Mouse (Mus musculus) macrophage (primary cell): ENCODE data around the gene Adamtsl1. TPM values are rescaled to one million over a fixed set of nuclear protein-coding genes. Genes with fewer than 3 reads are reported as not detected.

Source experiments
- H3K27ac ChIP-seq: fragments of 350-480 bp; formaldehyde crosslinking; 2 replicates; pipeline ENCODE4 v1.9.0; 2021
- H3K36me3 ChIP-seq: fragments of 350-480 bp; formaldehyde crosslinking; 2 replicates; pipeline ENCODE4 v1.9.0; 2021; ENCODE audit errors: inconsistent target
- H3K4me3 ChIP-seq: fragments of 350-480 bp; formaldehyde crosslinking; 2 replicates; pipeline ENCODE4 v1.9.0; 2021; ENCODE audit errors: inconsistent target
- H3K79me2 ChIP-seq: fragments of 350-480 bp; formaldehyde crosslinking; 2 replicates; pipeline ENCODE4 v1.9.0; 2021; ENCODE audit errors: inconsistent target
- WGBS: methylation state at CpG from one replicate; pipeline ENCODE4 v1.1.7; 2026; ENCODE audit warnings: inconsistent platforms; ENCODE audit not compliant: missing documents; 5-methylcytosine and 5-hydroxymethylcytosine counted together
- polyA plus RNA-seq: library from polyadenylated mRNA; stranded (reverse); fragments of 250-400 nt; gene quantifications from 3 replicates; pipeline ENCODE4 v1.2.4, GENCODE M21; 2018; ENCODE audit warnings: inconsistent platforms

The Adamtsl1 gene
- polyA plus RNA-seq, 1 experiment from 2014 or later, result not detected

DNA sequence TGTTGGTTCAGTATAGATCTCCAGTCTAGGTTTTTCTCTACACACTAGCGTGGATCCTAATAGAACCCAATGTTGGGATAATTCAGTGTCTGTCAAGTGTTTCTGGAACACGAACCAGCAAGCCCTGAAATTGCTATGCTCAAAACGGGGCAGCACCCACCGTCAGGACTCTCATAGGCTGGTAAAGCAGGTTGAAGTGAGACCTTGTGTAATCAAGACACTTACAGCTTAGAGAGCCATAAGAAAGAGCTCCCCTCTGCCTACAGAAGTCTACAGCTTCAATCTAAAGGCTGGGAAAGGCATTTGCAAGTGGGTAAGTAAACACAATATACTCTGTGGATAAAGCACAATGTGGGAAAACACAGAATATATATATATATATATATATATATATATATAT is 367.3 kb downstream of the Adamtsl1 start:
- 89% methylated on average over 4 of the region's 4 CpGs for WGBS
- Histone ChIP-seq H3K27ac (no peak overlapping the region), H3K79me2 (no peaks in the 10 kb centered on the region), H3K36me3 (no peaks in the 10 kb centered on the region), H3K4me3 (no peak overlapping the region)

DNA sequence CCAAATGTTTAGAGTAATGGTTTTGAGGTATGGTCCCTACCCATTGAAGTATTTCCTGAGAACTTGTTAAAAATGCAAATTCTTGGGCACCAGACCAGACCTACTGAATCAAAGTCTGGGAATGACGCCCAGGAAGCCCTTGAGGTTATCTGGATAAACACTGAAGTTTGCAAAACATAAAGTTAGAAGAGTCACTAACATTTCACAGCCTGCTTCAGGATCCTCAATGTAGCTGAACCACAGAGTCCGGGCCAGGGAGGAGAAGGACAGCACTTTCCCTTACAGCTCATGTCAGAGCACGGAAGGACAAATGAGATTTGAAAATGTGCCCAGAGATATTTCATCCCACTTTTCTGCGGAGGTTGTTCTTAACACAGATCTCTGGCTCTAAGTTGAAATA is 370.1 kb downstream of the Adamtsl1 start:
- 89% methylated on average over 4 of the region's 4 CpGs for WGBS

DNA sequence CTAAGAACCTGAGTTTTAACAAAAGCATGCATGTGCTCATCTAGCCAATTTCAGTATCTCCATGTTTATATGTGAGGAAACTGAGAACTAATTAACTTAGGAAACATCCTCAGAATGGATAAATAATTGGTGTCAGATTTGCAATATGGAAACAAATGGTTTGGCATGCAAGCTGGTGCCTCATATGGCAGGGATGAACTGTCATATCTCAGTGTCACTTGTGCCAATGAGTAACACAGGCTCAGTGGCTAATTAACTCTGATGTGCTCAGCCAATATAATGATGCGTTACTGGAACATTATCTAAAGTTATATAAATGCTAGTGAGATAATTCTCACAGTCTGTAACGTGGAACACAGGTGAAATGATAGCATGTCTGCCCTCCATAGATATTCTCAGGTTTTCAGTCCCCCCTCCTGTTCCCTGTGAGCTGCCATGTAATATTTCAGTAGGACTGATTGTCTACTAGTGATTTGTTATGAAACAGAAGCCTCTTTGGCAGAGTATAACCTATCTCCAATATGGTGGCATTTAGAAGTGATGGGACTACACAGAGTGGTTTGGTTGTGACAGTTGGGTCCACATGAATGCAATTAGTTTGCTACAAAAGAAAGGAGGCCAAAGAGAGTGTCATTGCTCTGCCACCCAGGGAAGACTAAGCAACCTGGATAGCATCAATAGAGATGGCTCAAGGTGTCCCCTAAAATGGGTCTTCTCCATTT is 376.1 kb downstream of the Adamtsl1 start:
- no peaks in the 10 kb centered on the region for H3K79me2 ChIP-seq
- no peaks in the 10 kb centered on the region for H3K36me3 ChIP-seq
- H3K27ac ChIP-seq, result no peak overlapping the region
- H3K4me3 ChIP-seq, result no peak overlapping the region
- 90% methylated on average over 2 of the region's 2 CpGs for WGBS

More for the DNA sequence above, 370.1 kb downstream of the Adamtsl1 start:
- Histone ChIP-seq H3K27ac (no peak overlapping the region), H3K4me3 (no peak overlapping the region), H3K36me3 (no peaks in the 10 kb centered on the region), H3K79me2 (no peaks in the 10 kb centered on the region)

DNA sequence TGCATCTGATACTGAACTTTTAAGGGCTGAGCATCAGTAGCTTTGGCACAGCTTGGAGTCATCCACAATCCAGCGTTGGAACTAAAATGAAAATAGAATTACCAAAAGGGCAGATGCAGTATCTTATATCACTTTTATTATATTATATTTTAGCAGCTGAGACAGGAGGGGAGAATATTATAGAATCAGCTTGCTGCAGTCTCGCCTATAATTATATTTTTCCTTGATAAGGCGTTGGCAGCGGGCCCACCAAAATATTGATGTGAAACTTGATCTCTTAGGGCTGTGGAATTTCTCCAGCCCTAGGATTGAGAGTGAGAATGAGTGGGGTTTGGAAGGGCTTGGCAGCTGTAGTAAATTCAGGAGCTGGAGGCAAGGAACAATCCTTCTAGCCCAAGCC is 387.3 kb downstream of the Adamtsl1 start:
- no peaks in the 10 kb centered on the region for H3K36me3 ChIP-seq
- WGBS, result 91% methylated on average over 4 of the region's 4 CpGs
- H3K4me3 ChIP-seq, result no peak overlapping the region
- H3K79me2 ChIP-seq, result no peaks in the 10 kb centered on the region
- no peak overlapping the region for H3K27ac ChIP-seq

DNA sequence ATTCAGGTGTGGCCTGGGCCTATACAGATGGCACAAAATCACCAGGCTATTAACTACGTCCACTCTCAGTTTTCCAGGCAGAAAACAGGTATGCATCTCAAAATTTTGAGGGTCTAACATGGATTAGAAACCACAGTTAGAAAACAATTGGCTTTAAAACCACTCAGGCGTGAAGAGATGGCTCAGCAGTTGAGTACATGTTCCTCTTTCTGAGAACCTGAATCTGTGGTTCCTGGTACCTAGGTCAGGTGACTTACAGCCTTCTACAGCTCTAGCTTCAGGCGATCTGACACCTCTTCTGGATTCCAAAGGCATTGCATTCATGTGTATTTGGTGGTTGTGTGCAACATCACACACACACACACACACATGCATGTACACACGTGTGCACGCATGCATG is 390.2 kb downstream of the Adamtsl1 start:
- Histone ChIP-seq H3K36me3 (no peaks in the 10 kb centered on the region), H3K79me2 (no peaks in the 10 kb centered on the region), H3K4me3 (no peak overlapping the region), H3K27ac (no peak overlapping the region)
- 70% methylated on average over 4 of the region's 5 CpGs for WGBS

DNA sequence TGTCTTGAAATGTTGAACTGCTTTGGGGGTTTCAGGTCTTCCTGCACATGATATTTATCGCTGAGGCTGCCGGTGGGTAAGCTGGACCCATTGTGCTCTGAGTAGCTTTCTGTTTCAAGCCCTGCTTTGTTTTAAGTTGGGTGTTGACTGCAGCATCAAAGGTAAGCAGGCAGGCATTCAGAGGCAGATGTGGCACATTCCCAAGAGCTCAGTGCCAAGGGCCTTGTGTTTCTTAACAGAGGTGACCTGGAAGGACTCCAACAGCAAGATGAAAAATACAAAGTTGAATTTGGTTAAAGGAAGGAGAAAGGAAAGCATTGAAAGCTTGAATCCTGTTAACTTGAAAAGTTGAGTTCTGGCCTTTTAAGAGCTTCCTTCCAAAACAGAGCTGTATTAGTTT is 402.1 kb downstream of the Adamtsl1 start:
- Histone ChIP-seq H3K79me2 (no peaks in the 10 kb centered on the region), H3K4me3 (no peak overlapping the region), H3K27ac (no peak overlapping the region), H3K36me3 (no peaks in the 10 kb centered on the region)
- WGBS, result 65% methylated on average over 2 of the region's 2 CpGs

DNA sequence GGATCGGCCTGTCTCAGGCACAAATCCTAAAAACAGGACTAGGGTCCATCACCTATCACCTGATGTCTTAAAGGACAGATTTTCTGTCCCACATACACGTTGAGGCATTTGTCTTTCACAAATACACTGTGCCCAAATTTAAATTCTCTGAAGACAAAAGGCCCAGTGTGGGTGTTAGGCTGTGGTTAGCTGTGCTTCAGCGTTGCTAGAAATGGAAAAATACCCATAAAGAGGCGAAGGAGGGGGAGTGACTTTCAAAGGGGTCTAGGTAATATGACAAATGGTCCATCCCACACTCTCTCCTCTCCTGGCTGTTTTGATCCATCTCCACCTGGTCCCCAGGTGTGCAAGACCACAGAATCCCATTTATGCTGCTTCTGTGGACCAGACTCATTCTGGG is 404.4 kb downstream of the Adamtsl1 start:
- H3K4me3 ChIP-seq, result no peak overlapping the region
- no peak overlapping the region for H3K27ac ChIP-seq
- no peaks in the 10 kb centered on the region for H3K36me3 ChIP-seq
- WGBS, result 68% methylated on average over 4 of the region's 4 CpGs
- H3K79me2 ChIP-seq, result no peaks in the 10 kb centered on the region

DNA sequence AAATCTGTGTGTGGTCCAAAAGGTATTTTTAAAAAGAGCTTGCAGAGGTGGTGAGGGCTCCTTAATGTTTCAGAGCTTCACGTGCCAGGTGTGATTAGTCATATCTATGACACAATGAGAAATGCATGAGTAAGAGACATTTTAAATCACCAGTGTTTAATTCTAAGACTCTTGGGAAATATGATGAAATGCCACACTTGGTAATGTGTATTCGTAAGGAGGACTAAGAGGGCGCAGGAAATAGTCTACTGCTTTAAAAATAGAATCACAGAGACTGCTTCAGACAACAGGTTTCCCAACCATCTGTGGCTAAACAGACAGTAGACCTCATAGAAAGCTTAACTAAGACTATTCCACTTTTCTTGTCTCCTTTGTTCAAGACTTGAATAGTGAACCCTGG is 406.5 kb downstream of the Adamtsl1 start:
- Histone ChIP-seq H3K27ac (no peak overlapping the region), H3K4me3 (no peak overlapping the region), H3K79me2 (no peaks in the 10 kb centered on the region), H3K36me3 (no peaks in the 10 kb centered on the region)
- 41% methylated on average over 3 of the region's 3 CpGs for WGBS

DNA sequence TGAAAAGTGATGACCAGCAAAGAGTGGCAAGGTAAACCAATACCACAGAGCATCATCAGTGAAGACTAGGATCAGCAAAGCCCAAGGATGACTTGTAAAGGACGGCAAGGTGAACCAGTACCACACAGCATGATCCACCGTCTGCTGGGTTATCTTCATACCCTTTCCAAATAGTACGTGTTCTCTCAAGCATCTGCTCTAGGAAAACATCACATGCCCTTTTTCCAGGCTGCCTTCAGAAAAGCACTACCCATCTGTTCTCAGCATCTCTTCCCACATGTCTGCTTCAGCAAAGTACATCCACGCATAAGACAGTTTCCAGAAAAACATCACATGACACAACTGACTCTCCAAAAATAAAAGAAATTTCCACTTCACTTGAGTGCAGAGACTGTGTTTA is 408.8 kb downstream of the Adamtsl1 start:
- WGBS, result 88% methylated on average over 4 of the region's 4 CpGs
- Histone ChIP-seq H3K36me3 (no peaks in the 10 kb centered on the region), H3K79me2 (no peaks in the 10 kb centered on the region), H3K4me3 (no peak overlapping the region), H3K27ac (no peak overlapping the region)

DNA sequence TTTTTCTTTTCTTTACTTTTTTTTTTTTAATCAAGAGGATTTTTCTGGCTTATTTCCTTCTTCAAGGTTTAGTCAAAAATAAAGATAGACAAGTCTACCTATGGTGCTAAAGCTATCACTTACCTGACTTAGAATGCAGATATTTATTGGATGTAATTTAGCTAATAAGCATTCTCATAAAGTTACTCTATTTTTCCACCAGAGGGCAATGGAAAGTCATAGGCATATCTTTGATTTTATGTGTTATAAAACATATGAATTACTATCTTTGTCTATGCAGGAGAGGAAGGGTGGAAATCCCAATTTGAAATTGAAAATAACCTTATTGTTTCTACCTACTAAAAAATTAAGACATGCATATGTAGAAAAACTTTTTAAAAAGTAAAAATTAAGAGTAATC is 418.2 kb downstream of the Adamtsl1 start:
- Histone ChIP-seq H3K79me2 (no peaks in the 10 kb centered on the region), H3K36me3 (no peaks in the 10 kb centered on the region), H3K4me3 (no peak overlapping the region), H3K27ac (no peak overlapping the region)

DNA sequence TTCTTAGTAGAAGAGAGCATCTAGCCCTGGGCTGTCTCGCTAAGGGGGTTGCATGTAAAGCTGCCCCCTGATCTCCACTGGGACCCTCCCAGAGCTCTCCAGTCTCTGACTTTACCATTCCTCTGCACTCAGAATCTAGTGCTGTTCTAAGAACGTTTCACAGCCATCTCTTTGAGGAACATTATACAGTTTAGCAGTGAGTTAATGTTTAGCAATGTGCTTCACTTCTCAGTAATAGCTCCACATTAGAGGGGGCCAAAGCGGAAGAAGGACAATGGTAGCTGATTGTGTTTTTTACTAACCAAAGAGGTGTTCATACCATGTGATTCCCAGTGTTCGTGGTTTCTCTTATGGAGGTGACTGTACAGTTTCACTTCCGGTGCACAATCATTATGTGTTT is 425.5 kb downstream of the Adamtsl1 start:
- Histone ChIP-seq H3K79me2 (no peaks in the 10 kb centered on the region), H3K36me3 (no peaks in the 10 kb centered on the region), H3K4me3 (no peak overlapping the region), H3K27ac (no peak overlapping the region)
- 70% methylated on average over 5 of the region's 5 CpGs for WGBS

DNA sequence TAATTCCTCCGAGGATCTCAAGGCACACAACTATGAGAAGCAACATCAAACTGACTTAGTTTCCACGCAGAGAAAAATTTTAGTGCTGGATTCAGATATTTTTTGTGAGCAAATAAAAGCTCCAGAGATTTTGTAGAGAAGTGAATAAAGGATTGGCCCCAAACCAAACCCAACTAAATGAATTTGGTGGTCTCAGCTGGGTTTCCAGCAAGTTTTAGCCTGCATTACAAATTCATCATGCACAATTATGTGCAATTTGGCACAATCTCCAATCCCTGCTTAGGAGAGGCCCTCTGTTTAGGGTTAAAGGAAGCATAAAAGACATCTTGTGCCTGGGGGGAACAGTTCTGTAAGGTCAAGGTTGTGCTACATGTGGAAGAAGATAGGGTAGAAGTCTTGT is 427.9 kb downstream of the Adamtsl1 start:
- Histone ChIP-seq H3K27ac (no peak overlapping the region), H3K36me3 (no peaks in the 10 kb centered on the region), H3K4me3 (no peak overlapping the region), H3K79me2 (no peaks in the 10 kb centered on the region)
- 85% methylated on average over 2 of the region's 2 CpGs for WGBS

DNA sequence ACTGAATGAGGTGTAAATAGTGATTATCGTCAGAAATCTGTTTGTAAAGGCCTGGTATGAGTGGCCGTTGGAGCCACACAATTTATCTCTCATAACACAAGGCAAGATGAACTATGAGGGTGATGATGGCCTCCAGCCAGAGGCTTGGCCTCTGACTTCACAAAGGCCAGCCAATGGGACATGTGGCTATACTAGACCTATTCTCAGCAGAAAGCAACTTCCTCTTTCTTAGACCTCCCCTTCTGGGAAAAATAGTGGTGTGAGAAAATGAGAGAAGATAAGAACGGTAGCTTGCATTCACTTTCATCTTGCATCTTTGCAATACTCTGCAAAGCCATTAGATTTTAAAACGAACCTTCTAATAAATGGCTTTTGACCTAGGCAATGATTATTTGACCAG is 439.6 kb downstream of the Adamtsl1 start:
- Histone ChIP-seq H3K27ac (no peak overlapping the region), H3K79me2 (no peaks in the 10 kb centered on the region), H3K36me3 (no peaks in the 10 kb centered on the region), H3K4me3 (no peak overlapping the region)
- WGBS, result 11% methylated on average over 4 of the region's 4 CpGs

DNA sequence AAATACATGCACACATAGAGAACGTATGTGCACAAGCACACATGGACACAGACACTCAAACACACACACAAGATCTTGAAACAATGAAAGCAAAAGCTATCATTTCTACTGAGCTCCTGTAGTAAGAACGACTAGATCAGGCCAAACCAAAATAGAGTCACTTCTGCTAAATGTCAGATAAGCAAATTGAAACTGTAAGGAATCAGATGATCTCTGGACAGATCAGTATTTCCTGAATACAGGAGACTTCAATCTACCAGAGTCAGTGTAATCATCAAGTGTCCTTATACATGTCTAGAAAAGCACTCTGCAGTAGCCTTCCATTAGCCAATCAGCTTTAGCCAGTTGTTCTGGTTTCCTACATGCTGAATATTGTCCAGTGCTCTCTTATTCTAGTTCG is 441.4 kb downstream of the Adamtsl1 start:
- WGBS, result 53% methylated on average over 3 of the region's 3 CpGs
- H3K36me3 ChIP-seq, result no peaks in the 10 kb centered on the region
- no peaks in the 10 kb centered on the region for H3K79me2 ChIP-seq
- H3K27ac ChIP-seq, result no peak overlapping the region
- H3K4me3 ChIP-seq, result no peak overlapping the region

DNA sequence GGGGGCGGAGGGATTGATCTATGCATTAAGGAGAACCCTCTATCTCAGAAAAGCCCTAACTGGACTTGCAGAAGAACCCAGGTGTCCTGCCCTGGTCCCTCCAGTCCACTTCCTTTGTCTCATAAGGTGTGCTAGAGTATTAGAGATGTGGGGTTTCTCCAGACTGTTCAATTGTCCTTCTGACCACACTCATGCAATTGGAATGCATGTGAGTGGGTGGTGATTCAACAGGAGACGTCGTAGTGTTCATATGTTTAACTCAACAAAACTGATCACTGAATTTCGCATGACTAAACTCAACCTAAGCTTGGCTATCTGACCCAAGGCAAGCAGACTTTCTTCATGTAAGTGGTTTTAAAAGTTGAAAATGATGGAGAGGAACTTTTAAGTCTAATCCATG is 443.3 kb downstream of the Adamtsl1 start:
- Histone ChIP-seq H3K4me3 (no peak overlapping the region), H3K79me2 (no peaks in the 10 kb centered on the region), H3K27ac (no peak overlapping the region), H3K36me3 (no peaks in the 10 kb centered on the region)
- WGBS, result 97% methylated on average over 4 of the region's 4 CpGs

DNA sequence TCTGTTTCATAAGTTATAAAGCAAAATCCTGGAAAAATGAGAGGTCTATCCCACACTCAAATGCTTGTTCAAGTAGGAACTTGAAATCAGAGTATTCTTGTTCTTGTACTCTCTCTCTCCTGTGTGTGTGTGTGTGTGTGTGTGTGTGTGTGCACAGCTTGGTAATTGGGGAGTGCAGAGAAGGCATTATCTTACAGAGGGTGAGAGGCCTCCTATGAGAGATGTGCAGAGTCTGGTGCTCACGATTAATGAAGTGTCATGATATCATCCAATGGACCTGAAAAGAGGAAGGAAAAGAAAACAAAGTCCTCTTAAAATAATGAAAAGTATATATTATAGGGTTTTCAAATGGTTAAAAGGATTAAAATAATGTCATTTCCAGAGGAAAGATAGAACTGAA is 443.9 kb downstream of the Adamtsl1 start:
- 29% methylated on average over 1 of the region's 1 CpGs for WGBS
- H3K79me2 ChIP-seq, result no peaks in the 10 kb centered on the region
- no peaks in the 10 kb centered on the region for H3K36me3 ChIP-seq
- no peak overlapping the region for H3K4me3 ChIP-seq
- no peak overlapping the region for H3K27ac ChIP-seq
